Mouse (Mus musculus) kidney, embryonic 14.5 days (tissue): Measurements from ENCODE around the gene Ceacam18. TPM values are rescaled to one million over a fixed set of nuclear protein-coding genes. Genes with fewer than 3 reads are reported as not detected.
A peak's percentile ranks its signal among the peaks of the same experiment; 100 is the strongest.
"Not testable (repeated sequence)": the region's sequence is repeated elsewhere in the genome, so short reads cannot be mapped to it uniquely, and the experiment has no call there.

Experiments
- ATAC-seq: fragments of 200-750 bp; cut with Nextera tagmentation; 2 replicates; pipeline ENCODE4 v1.8.0; 2017; ENCODE audit warnings: moderate number of reproducible peaks, mild to moderate bottlenecking, moderate TSS enrichment, moderate library complexity; ENCODE audit not compliant: low FRiP score, low TSS enrichment
- H3K27ac ChIP-seq: fragments of 300-500 bp; sonication (generic); 2 replicates; pipeline ENCODE4 v1.5.1; 2014; ENCODE audit warnings: low read depth, mild to moderate bottlenecking, low read length, moderate library complexity, mixed read lengths
- H3K27me3 ChIP-seq: fragments of 300-500 bp; sonication (generic); 2 replicates; pipeline ENCODE4 v1.6.1; 2014; ENCODE audit warnings: mild to moderate bottlenecking, low read length; ENCODE audit not compliant: control insufficient read depth, insufficient read depth
- H3K36me3 ChIP-seq: fragments of 300-500 bp; sonication (generic); 2 replicates; pipeline ENCODE4 v1.6.1; 2014; ENCODE audit warnings: low read length, mixed read lengths; ENCODE audit not compliant: control insufficient read depth, insufficient read depth
- H3K4me1 ChIP-seq: fragments of 300-500 bp; sonication (generic); 2 replicates; pipeline ENCODE4 v1.6.1; 2014; ENCODE audit warnings: low read length, mixed read lengths; ENCODE audit not compliant: control insufficient read depth, insufficient read depth
- H3K4me2 ChIP-seq: fragments of 300-500 bp; sonication (generic); replicated peaks from 2 replicates; pipeline ENCODE4 v1.6.1; 2014; ENCODE audit warnings: low read depth, mild to moderate bottlenecking, low read length
- H3K4me3 ChIP-seq: fragments of 300-500 bp; sonication (generic); 2 replicates; pipeline ENCODE4 v1.5.1; 2014; ENCODE audit warnings: mild to moderate bottlenecking, low read length
- H3K9ac ChIP-seq: fragments of 300-500 bp; sonication (generic); 2 replicates; pipeline ENCODE4 v1.6.1; 2014; ENCODE audit warnings: low read depth, mild to moderate bottlenecking, low read length, moderate library complexity
- H3K9me3 ChIP-seq: fragments of 300-500 bp; sonication (generic); 2 replicates; pipeline ENCODE4 v1.6.1; 2016; ENCODE audit warnings: low read length; ENCODE audit not compliant: control insufficient read depth
- WGBS: fragments of 180-500 bp; shearing (Covaris S2); extraction: QIAGEN DNeasy Blood & Tissue Kit; methylation state at CpG from one replicate; pipeline ENCODE4 v1.1.7; 2014; 5-methylcytosine and 5-hydroxymethylcytosine counted together
- polyA plus RNA-seq: library from polyadenylated mRNA; unstranded; fragments of >200 nt; fragmentation: Nextera tagmentation; extraction: Ambion mirVana; gene quantifications from 2 replicates; pipeline ENCODE4 v1.2.1, GENCODE M21; 2014

The Ceacam18 gene
- polyA plus RNA-seq, 1 experiment from 2014 or later = not detected

DNA sequence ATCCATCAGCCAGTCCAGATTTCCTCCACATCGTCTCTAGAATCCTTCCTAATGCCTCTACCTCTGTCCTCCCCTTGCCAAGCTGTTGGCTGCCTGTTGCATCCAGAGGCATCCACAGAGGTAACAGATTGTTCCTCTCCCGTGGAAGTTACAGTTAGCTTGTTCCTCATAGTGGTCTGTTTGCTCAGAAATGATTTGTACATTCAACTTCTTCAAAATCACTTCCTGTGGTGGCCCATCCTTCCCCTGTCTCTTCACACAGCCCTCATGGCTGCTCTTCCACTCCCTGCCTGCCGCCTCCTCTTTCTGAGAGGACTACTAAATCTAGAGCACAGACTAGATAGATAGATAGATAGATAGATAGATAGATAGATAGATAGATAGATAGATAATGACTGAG is 20.0 kb downstream of the Ceacam18 start:
- no peaks in the 10 kb centered on the region for H3K36me3 ChIP-seq
- H3K27me3 ChIP-seq = no peaks in the 10 kb centered on the region
- ATAC-seq = no peak
- H3K9ac ChIP-seq = no peak overlapping the region
- H3K9me3 ChIP-seq = no peaks in the 10 kb centered on the region; the same call in 1 of the 2 replicates
- no peak overlapping the region for H3K4me3 ChIP-seq
- H3K27ac ChIP-seq = no peak overlapping the region
- H3K4me1 ChIP-seq = no peaks in the 10 kb centered on the region
- H3K4me2 ChIP-seq = no peak overlapping the region
- 84% methylated on average over 3 of the region's 3 CpGs for WGBS

DNA sequence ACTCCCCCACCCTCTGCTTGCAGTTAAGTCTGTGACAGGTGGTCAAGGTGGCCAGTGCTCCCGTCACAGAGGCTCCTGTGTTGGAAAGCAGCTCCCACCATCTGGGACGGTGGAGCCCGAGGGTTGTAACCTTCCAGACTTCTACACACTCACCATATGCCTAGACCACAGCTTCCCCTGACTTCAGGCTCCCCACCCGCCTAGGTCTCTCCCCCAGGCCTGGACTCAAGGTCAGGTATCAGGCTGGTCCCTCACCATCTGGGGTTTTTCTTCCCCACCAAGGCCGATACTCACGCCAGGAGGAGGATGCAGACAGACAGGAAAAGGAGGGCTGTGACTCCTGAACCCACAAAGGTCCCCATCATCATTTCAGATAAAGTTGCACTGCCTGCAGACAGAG is 21.7 kb downstream of the Ceacam18 start:
- no peak overlapping the region for H3K27ac ChIP-seq
- no peak overlapping the region for H3K4me3 ChIP-seq
- no peaks in the 10 kb centered on the region for H3K9me3 ChIP-seq
- H3K4me1 ChIP-seq = no peaks in the 10 kb centered on the region
- H3K36me3 ChIP-seq = no peaks in the 10 kb centered on the region
- 58% methylated on average over 6 of the region's 6 CpGs for WGBS
- H3K27me3 ChIP-seq = no peaks in the 10 kb centered on the region
- ATAC-seq = no peak
- H3K9ac ChIP-seq = no peak overlapping the region
- H3K4me2 ChIP-seq = no peak overlapping the region

DNA sequence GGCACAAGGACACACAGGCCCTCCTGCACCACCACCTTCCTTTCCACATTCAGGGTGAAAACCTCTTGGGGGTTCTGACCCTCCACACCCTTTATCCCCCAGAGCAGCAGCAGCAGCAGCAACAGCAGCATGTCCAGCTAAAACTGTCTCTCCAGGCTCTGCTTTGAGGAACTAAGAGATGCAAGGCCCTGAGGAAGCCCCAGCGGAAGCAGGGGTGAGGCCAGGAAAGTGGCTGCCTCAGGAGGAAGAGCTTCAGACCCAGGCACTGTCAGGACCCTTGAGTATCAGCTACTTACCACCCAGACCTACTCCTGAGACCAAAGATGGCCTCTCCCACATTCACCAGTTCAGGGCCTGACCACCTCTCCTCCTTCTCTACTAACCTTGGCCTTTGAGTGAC is 25.5 kb downstream of the Ceacam18 start, which contains the start of gene Siglece:
Gene Siglece (minus strand): TSS at position 160 of the 400 bp plus-strand sequence.
- H3K27ac ChIP-seq = no peak within 1 kb of the TSS
- H3K9me3 ChIP-seq = no peaks in the 10 kb centered on the region
- no peaks in the 10 kb centered on the region for H3K4me1 ChIP-seq
- 83% methylated on average over 1 of the region's 1 CpGs for WGBS
- H3K4me2 ChIP-seq = no peak within 1 kb of the TSS
- H3K4me3 ChIP-seq = no peak within 1 kb of the TSS
- H3K36me3 ChIP-seq = no peaks in the 10 kb centered on the region
- H3K27me3 ChIP-seq = no peaks in the 10 kb centered on the region
- H3K9ac ChIP-seq = no peak within 1 kb of the TSS
- no peak for ATAC-seq

DNA sequence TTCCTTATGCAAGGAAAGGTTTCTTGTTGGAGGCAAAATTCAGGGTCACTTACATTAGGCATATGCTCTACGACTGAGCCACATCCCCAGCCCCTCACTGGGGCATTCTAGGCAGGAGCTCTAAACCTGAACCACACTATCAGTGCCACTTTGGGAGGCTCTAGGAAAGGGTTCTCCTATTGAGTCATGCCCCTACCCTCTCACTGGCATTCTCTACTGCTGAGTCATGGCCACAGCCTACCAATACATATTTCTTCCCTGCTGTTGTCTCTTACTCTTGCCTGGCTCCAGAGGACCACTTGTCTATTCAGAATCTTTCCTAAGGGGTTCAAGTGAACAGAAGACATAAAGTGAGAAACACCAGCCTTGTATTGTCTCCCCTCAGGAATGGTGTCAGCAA is 28.3 kb downstream of the Ceacam18 start:
- no peaks in the 10 kb centered on the region for H3K27me3 ChIP-seq
- no peak overlapping the region for H3K4me3 ChIP-seq
- no peak overlapping the region for H3K9ac ChIP-seq
- H3K4me2 ChIP-seq = no peak overlapping the region
- no peak overlapping the region for H3K27ac ChIP-seq
- no peaks in the 10 kb centered on the region for H3K9me3 ChIP-seq
- no peaks in the 10 kb centered on the region for H3K4me1 ChIP-seq
- 88% methylated on average over 1 of the region's 1 CpGs for WGBS
- ATAC-seq = no peak
- H3K36me3 ChIP-seq = no peaks in the 10 kb centered on the region

DNA sequence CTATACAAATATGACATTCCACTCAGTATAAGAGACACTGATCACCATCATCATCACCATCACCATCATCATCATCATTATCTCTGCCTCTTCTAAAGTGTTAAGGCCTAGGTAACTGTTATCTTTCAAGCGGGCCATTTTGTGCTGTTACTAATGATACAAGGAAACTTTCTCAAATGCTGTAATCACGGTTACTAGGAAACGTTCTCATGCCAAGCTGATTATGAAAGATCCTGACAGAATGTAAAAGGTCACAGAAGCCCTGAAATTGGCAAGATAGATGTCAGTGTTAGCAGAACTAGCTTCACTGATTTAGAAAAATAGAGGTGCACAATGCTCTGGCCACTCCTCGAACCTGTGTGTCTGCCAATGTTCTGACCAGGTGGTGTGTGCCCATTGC is 32.7 kb downstream of the Ceacam18 start:
- not testable (repeated sequence) for H3K9ac ChIP-seq, H3K9me3 ChIP-seq, H3K4me2 ChIP-seq, H3K27me3 ChIP-seq, ATAC-seq, H3K4me1 ChIP-seq, H3K36me3 ChIP-seq, H3K27ac ChIP-seq, H3K4me3 ChIP-seq
- 89% methylated on average over 4 of the region's 4 CpGs for WGBS

DNA sequence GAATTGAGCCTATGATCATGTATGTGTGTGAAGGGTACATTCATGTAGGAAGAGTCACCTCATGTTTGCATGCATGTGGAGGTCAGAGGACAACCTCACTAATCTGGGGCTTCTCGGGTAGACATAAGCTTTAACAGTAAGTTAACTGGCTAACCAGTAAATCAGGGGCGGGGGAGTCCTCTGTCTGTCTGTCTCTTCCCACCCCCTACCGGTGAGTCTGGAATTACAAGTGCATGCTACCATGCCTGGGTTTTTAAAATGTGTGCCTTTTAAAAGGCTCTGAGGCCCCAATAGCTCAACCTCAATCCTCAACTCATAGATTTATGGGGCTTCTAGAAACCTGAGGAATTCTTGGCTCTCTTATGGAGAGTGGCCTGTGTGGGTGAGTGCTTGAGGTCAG is 34.1 kb downstream of the Ceacam18 start:
- H3K27ac ChIP-seq = no peak overlapping the region
- H3K27me3 ChIP-seq = no peaks in the 10 kb centered on the region
- no peak overlapping the region for H3K4me3 ChIP-seq
- H3K4me2 ChIP-seq = no peak overlapping the region
- H3K4me1 ChIP-seq = peaks cover 6% of the 10 kb centered on the region; the same call in 1 of the 2 replicates
- no peak overlapping the region for H3K9ac ChIP-seq
- ATAC-seq = no peak
- WGBS = 15% methylated on average over 3 of the region's 3 CpGs
- no peaks in the 10 kb centered on the region for H3K9me3 ChIP-seq
- H3K36me3 ChIP-seq = no peaks in the 10 kb centered on the region

DNA sequence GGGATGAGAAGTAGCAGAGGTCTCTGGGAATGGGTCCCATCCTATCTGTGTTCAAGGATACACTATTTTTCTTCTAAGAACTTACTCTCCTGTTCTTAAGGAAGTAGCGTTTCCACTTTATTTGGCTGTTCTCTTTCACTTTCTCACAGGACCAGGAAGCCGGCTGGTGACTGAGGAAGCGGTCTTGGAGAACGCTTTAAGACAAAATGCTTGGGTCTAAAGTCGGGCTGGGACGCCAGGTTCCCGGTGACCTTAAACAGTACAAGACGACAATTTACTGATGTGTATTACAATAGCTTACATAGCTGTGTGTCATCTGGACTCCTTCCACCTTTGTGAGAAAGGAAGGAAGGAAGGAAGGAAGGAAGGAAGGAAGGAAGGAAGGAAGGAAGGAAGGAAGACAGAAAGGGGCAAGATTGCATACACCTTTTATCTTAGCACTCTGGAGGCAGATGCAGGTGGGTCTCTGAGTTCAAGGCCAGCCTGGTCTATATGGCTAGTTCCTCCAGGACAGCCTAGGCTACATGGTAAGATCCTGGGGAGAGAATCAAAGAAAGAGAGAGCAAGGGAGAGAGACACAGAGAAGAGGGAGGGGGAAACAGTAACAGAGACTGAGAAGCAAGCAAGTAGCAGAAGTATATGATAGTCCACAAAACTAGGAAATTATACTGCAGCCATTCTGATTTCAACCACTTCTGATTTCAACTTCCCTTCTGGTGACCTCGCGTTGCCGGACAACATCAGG is 36.7 kb downstream of the Ceacam18 start:
- no peak overlapping the region for H3K27ac ChIP-seq
- H3K9me3 ChIP-seq = 0 out of 2 replicates have a peak, but pooled peaks cover 5% of the 10 kb centered on the region
- H3K4me2 ChIP-seq = peak overlapping the region; percentile 59
- 68% methylated on average over 11 of the region's 11 CpGs for WGBS
- H3K4me1 ChIP-seq = peaks cover 6% of the 10 kb centered on the region; the same call in 1 of the 2 replicates
- no peaks in the 10 kb centered on the region for H3K27me3 ChIP-seq
- peak overlapping the region; percentile 32; the same call in 1 of the 2 replicates for H3K9ac ChIP-seq
- peak overlapping the region; percentile 80 for H3K4me3 ChIP-seq
- ATAC-seq = peak; percentile 36
- peaks cover 15% of the 10 kb centered on the region for H3K36me3 ChIP-seq

DNA sequence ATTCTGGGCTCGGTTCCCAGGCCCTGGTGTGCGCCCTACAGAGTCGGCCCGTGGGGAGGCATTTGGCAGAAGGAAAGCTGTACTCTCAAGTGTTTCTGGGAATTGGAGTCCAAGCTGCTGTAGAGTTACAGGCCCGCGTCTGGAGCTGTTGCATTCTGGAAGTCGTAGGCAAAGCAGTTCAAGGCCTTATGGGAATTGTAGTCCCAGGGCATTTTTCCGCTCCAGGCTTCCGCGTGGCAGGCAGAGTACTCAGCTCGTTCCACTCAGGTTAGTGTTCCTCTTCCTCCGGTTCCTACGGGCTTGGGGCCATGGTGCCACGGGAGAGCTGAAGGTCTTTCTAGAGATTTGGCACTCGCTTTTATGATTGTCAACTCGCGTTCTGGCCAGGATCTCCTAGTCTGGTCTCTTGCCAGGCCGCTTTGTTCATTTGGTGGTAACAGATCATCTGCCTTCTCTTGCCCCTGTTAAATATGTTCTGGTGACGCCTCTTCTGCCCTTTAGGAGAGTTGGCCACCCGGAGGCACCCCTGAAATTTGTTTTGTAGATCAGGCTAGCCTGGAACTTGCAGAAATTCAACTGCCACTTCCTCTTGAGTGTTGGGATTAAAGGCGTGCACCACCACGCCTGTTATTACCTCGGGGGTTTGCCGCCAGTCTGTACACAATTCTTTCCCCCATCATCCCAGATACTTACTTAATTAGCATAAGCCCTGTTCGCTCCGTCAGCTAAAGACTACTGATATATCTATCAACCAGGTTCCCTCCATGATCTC is 37.5 kb downstream of the Ceacam18 start, which contains the start of gene Ctu1:
Gene Ctu1 (plus strand): TSS at position 208 of the 772 bp plus-strand sequence.
- H3K27me3 ChIP-seq = no peaks in the 10 kb centered on the region
- H3K36me3 ChIP-seq = peaks cover 23% of the 10 kb centered on the region
- H3K27ac ChIP-seq = peak within 1 kb of the TSS; percentile 20; the same call in 1 of the 2 replicates
- peaks cover 6% of the 10 kb centered on the region; the same call in 1 of the 2 replicates for H3K4me1 ChIP-seq
- H3K9ac ChIP-seq = peak within 1 kb of the TSS; percentile 81
- H3K4me3 ChIP-seq = peak within 1 kb of the TSS; percentile 80
- under 1% methylated on average over 26 of the region's 26 CpGs for WGBS
- ATAC-seq = peak; percentile 96
- H3K9me3 ChIP-seq = 0 out of 2 replicates have a peak, but pooled peaks cover 9% of the 10 kb centered on the region
- peak within 1 kb of the TSS; percentile 59 for H3K4me2 ChIP-seq
